Mouse (Mus musculus): ENCODE data around the gene Sox5. TPM values are rescaled to one million over a fixed set of nuclear protein-coding genes. Genes with fewer than 3 reads are reported as not detected.

Gene Sox5
- total and polyA plus RNA-seq, 3 experiments: 1.7 to 3.4 (median 2.4) TPM

DNA sequence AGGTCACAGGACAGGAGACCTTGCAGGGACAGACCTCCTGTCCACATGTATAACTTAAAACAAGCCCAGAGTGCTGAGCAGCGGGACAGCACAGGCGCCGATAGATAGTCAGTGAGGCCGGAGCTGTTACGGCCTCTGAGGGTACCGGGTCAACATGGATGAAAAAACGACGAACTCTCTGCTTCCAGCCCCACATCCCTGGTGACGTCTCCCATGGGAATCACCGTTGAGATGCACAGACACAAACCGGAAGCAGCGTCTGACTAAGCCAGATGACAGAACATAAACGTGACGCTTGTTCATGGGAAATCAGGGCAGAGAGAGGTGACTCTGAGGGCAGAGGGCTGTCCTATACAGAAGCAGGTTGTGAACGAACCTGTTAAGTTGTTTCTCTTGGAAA, 315.1 kb downstream of the Sox5 start:
- no peak overlapping the region for H3K27ac ChIP-seq

DNA sequence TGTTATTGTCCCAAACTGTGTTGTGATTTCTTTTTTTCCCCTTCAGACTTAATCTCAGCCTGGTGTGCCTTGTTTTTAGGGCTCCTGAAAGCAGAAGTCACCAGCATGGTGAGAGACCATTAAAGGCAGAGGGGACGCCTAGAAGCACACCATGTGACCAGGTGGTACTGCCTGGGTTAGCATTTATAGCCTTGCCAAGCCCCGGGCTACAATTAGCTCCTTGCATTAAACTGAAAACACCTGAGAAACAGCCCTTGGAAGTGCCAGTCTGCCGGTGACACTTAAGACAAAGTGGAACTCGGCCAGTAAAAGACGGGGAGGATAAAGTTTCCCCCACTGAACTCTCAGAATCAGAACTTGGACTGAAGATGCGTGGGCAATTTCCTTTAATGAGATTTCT, 318.1 kb downstream of the Sox5 start:
- no peaks in the 10 kb centered on the region for H3K27me3 ChIP-seq (ENCODE audit: control insufficient read depth, insufficient read depth, low read length)
- 76% methylated on average over 6 of the region's 6 CpGs for WGBS
- no peak for DNase-seq
- no peak overlapping the region for H3K27ac ChIP-seq
- H3K9ac ChIP-seq (ENCODE audit: low read depth, low read length): no peak overlapping the region
- intact Hi-C loops (cut with DNase I): no loop called here
- no peaks in the 10 kb centered on the region for H3K36me3 ChIP-seq (ENCODE audit: control insufficient read depth, insufficient read depth, low read length)
- H3K4me1 ChIP-seq (ENCODE audit: control insufficient read depth, insufficient read depth, low read length): no peaks in the 10 kb centered on the region
- TF ChIP-seq CTCF (IDR thresholded peaks at IDR 0.05) (no peak), POLR2A (IDR thresholded peaks at IDR 0.05; ENCODE audit: insufficient read depth, low read depth, low read length) (no peak), EP300 (IDR thresholded peaks at IDR 0.05; ENCODE audit: insufficient read depth, low read depth, low read length) (no peak)
- H3K79me2 ChIP-seq (replicated peaks; ENCODE audit: control insufficient read depth, insufficient read depth, low read length): no peaks in the 10 kb centered on the region
- no peak overlapping the region for H3K4me3 ChIP-seq

More for the DNA sequence above, 315.1 kb downstream of the Sox5 start:
- no peak overlapping the region for H3K4me3 ChIP-seq
- no peaks in the 10 kb centered on the region for H3K36me3 ChIP-seq (ENCODE audit: control insufficient read depth, insufficient read depth, low read length)
- no peak overlapping the region for H3K9ac ChIP-seq (ENCODE audit: low read depth, low read length)
- no peak for TF ChIP-seq CTCF (IDR thresholded peaks at IDR 0.05)
- no peak for TF ChIP-seq POLR2A (IDR thresholded peaks at IDR 0.05; ENCODE audit: insufficient read depth, low read depth, low read length)
- TF ChIP-seq EP300 (IDR thresholded peaks at IDR 0.05; ENCODE audit: insufficient read depth, low read depth, low read length): no peak
- WGBS: 57% methylated on average over 15 of the region's 15 CpGs
- no peaks in the 10 kb centered on the region for H3K79me2 ChIP-seq (replicated peaks; ENCODE audit: control insufficient read depth, insufficient read depth, low read length)
- no peaks in the 10 kb centered on the region for H3K4me1 ChIP-seq (ENCODE audit: control insufficient read depth, insufficient read depth, low read length)
- intact Hi-C loops (cut with DNase I): no loop called here
- no peaks in the 10 kb centered on the region for H3K27me3 ChIP-seq (ENCODE audit: control insufficient read depth, insufficient read depth, low read length)
- no peak for DNase-seq

DNA sequence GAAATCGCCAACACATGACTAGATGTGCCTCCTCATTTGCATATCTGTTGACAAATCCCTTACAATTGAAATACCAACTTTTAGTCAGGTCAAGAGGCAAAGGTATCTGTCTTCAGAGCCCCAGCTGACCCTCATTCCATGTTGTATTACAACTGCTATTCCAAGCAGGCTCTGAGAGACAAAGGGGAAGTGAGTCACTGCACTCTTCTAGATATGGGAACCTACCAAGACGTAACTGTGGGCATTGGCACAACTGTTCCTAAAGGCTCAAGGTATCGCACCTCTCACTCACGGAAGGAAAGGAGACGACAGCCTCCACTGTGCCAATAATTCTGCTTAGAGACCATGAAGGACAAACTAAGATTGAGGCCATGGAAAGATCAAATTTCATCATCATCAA, 318.5 kb downstream of the Sox5 start:
- H3K27me3 ChIP-seq (ENCODE audit: control insufficient read depth, insufficient read depth, low read length): no peaks in the 10 kb centered on the region
- DNase-seq: no peak
- WGBS: 77% methylated on average over 5 of the region's 5 CpGs
- no peak overlapping the region for H3K9ac ChIP-seq (ENCODE audit: low read depth, low read length)
- no peaks in the 10 kb centered on the region for H3K4me1 ChIP-seq (ENCODE audit: control insufficient read depth, insufficient read depth, low read length)
- TF ChIP-seq EP300 (IDR thresholded peaks at IDR 0.05; ENCODE audit: insufficient read depth, low read depth, low read length) (no peak), POLR2A (IDR thresholded peaks at IDR 0.05; ENCODE audit: insufficient read depth, low read depth, low read length) (no peak), CTCF (IDR thresholded peaks at IDR 0.05) (no peak)
- no peaks in the 10 kb centered on the region for H3K36me3 ChIP-seq (ENCODE audit: control insufficient read depth, insufficient read depth, low read length)
- no peaks in the 10 kb centered on the region for H3K79me2 ChIP-seq (replicated peaks; ENCODE audit: control insufficient read depth, insufficient read depth, low read length)
- intact Hi-C loops (cut with DNase I): no loop called here
- no peak overlapping the region for H3K27ac ChIP-seq
- no peak overlapping the region for H3K4me3 ChIP-seq

DNA sequence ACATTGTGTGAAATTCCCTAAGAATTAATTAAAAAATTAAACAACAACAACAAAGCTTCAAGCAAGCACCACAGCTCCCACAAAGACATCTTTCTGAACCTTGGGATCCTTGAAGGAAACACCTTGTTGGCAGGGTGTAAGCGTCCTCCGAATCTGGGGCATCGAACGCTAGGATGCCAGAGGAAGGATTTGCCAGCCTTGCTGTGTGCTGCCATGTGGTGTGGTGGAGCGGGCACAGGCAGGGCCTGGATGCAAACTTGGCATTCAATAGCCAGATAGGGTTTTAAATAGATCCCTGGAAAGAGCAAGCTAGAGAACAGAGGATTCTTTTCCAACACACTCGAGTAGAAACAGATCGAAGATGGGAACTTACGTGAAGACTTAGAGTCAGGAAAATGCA, 322.3 kb downstream of the Sox5 start:
- TF ChIP-seq EP300 (IDR thresholded peaks at IDR 0.05; ENCODE audit: insufficient read depth, low read depth, low read length) (no peak), CTCF (IDR thresholded peaks at IDR 0.05) (no peak), POLR2A (IDR thresholded peaks at IDR 0.05; ENCODE audit: insufficient read depth, low read depth, low read length) (no peak)
- Histone ChIP-seq H3K79me2 (replicated peaks; ENCODE audit: control insufficient read depth, insufficient read depth, low read length) (no peaks in the 10 kb centered on the region), H3K4me3 (no peak overlapping the region), H3K27me3 (ENCODE audit: control insufficient read depth, insufficient read depth, low read length) (no peaks in the 10 kb centered on the region), H3K4me1 (ENCODE audit: control insufficient read depth, insufficient read depth, low read length) (no peaks in the 10 kb centered on the region), H3K27ac (no peak overlapping the region), H3K36me3 (ENCODE audit: control insufficient read depth, insufficient read depth, low read length) (no peaks in the 10 kb centered on the region), H3K9ac (ENCODE audit: low read depth, low read length) (no peak overlapping the region)
- WGBS: 69% methylated on average over 8 of the region's 8 CpGs
- DNase-seq: peak in 1 of 2 experiments; percentile 6
- intact Hi-C loops (cut with DNase I): no loop called here

DNA sequence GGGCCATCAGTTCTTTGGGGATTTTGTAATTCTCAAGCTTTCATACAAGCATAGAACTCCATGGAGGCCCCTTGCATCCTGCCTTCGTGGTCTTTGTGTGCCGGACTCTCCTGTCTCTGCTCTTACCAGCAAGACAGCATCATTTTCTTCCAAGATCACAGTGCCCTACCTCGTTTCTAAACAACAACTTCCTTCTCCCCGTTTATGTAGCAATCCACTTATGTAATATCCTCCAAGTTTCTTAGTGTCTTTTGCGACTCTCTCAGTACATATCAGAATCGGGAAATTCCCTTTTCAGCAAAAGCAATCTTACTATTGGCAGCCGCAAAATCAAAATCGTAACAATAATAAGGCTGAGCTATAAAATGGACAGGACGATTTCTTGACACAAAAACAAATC, 324.3 kb downstream of the Sox5 start:
- Histone ChIP-seq H3K4me1 (ENCODE audit: control insufficient read depth, insufficient read depth, low read length) (no peaks in the 10 kb centered on the region), H3K4me3 (no peak overlapping the region), H3K27ac (no peak overlapping the region), H3K79me2 (replicated peaks; ENCODE audit: control insufficient read depth, insufficient read depth, low read length) (no peaks in the 10 kb centered on the region), H3K27me3 (ENCODE audit: control insufficient read depth, insufficient read depth, low read length) (no peaks in the 10 kb centered on the region), H3K9ac (ENCODE audit: low read depth, low read length) (no peak overlapping the region), H3K36me3 (ENCODE audit: control insufficient read depth, insufficient read depth, low read length) (no peaks in the 10 kb centered on the region)
- DNase-seq: no peak
- WGBS: 84% methylated on average over 9 of the region's 9 CpGs
- TF ChIP-seq EP300 (IDR thresholded peaks at IDR 0.05; ENCODE audit: insufficient read depth, low read depth, low read length) (no peak), POLR2A (IDR thresholded peaks at IDR 0.05; ENCODE audit: insufficient read depth, low read depth, low read length) (no peak), CTCF (IDR thresholded peaks at IDR 0.05) (no peak)
- intact Hi-C loops (cut with DNase I): no loop called here

DNA sequence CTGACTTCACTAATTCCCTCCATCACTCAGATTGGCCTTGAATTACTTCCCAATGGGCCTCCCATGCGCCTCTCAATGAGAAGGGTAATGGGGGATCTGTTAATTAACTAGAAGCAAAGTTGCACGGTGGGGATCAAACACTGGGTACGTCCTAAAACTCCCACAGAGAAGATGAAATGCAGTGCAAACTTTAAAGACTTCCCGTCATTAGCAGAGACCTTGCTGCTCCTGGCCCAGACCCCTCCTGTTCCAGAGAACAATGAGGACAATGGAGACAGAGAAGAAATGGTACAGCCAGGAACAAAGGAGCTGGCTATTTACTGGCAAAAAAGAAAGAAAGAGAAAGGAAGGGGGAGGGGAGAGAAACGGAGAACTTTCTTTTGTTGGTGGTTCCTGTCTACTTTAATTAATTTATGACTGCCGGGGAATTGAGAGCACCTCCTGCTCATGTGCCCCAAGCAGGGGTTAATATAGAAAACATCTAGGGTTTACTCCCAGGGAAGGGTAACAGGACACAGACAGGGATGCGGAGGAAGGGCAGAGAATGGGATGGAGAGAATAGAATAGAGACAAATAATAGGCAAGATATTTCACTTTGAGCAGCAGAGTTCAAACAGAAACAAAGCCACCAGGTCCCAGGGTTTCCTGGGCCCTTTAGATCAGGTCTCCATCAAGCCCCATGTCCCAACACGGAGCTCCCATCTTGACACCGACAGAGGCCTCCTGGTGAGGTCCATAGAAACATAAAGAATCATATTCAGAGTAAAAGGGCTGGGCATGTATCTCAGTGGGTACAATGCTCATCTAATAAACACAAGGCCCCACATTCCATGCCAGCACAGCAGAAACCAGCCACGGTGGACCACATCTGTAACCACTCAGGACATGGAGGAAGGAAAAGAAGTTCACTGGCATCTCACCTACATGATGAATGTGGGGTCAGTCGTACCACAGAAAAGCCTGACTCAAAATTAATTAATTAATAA, 327.2 kb downstream of the Sox5 start:
- intact Hi-C loops (cut with DNase I): no loop called here

More for the DNA sequence above, 327.2 kb downstream of the Sox5 start:
- 62% methylated on average over 11 of the region's 11 CpGs for WGBS
- Histone ChIP-seq H3K27ac (no peak overlapping the region), H3K4me1 (ENCODE audit: control insufficient read depth, insufficient read depth, low read length) (no peaks in the 10 kb centered on the region), H3K27me3 (ENCODE audit: control insufficient read depth, insufficient read depth, low read length) (no peaks in the 10 kb centered on the region), H3K36me3 (ENCODE audit: control insufficient read depth, insufficient read depth, low read length) (no peaks in the 10 kb centered on the region), H3K79me2 (replicated peaks; ENCODE audit: control insufficient read depth, insufficient read depth, low read length) (no peaks in the 10 kb centered on the region), H3K9ac (ENCODE audit: low read depth, low read length) (no peak overlapping the region), H3K4me3 (no peak overlapping the region)
- TF ChIP-seq EP300 (IDR thresholded peaks at IDR 0.05; ENCODE audit: insufficient read depth, low read depth, low read length) (no peak), CTCF (IDR thresholded peaks at IDR 0.05) (no peak)
- DNase-seq: no peak

Data from heart, adult 2 months (tissue).